Mouse (Mus musculus): ENCODE results near the gene Prex1. TPM values are rescaled to one million over a fixed set of nuclear protein-coding genes. Genes with fewer than 3 reads are reported as not detected.

Gene Prex1
- polyA plus RNA-seq, 2 experiments from 2014 or later: 34.5 to 45.2 TPM

Other genes with a start within 250 kb of the Prex1 start
- gene Trp53rkb, start 78.7 kb upstream of the Prex1 start, polyA plus RNA-seq (2017; shearing (Covaris generic)): 1 to 10 TPM in 1 of 2 experiments, under 1 TPM in 1; 0.41 to 1.0 TPM
- 1 to 10 TPM; 2.9 TPM for gene Arfgef2, start 91.8 kb upstream of the Prex1 start, polyA plus RNA-seq (2017; shearing (Covaris generic))
- 10 to 100 TPM; 59.7 to 65.0 TPM for gene Cse1l, start 192.2 kb upstream of the Prex1 start, polyA plus RNA-seq (2017; shearing (Covaris generic))